Mouse (Mus musculus): ENCODE data around the gene Ip6k2. TPM values are rescaled to one million over a fixed set of nuclear protein-coding genes. Genes with fewer than 3 reads are reported as not detected.

The Ip6k2 gene
- polyA plus RNA-seq (2012; rRNA removed) = 46.0 and 51.8 TPM in 2 replicates

GRCm38 (mm10) chr9:108783548-108784463 lies at the start of gene Ip6k2:
Gene Ip6k2 (plus strand): TSS chr9:108783796.

DNA sequence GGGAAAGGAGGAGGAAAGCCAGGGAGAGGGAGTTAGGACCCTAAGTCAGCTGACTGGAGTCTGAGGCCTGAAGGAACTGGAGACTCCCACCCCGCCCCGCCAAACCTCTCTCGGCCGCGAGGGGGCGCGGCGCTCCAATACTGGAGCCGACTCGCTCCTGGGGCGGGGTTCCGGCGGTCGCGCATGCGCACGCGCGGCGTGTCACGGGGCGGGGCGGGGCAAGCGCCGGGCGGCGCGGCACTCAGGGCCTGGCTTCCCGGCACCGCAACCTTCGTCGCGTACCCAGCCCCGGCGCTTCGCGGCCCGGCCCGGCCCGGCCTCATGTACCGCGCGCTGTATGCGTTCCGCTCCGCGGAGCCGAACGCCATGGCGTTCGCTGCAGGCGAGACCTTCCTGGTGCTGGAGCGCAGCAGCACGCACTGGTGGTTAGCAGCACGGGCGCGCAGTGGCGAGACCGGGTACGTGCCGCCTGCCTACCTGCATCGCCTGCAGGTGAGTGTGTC lies 24.6 kb downstream of the Ip6k2 start, which contains the start of gene Nckipsd:
Gene Nckipsd, plus strand, starts transcription at position 206 of the 503 bp plus-strand sequence.

DNA sequence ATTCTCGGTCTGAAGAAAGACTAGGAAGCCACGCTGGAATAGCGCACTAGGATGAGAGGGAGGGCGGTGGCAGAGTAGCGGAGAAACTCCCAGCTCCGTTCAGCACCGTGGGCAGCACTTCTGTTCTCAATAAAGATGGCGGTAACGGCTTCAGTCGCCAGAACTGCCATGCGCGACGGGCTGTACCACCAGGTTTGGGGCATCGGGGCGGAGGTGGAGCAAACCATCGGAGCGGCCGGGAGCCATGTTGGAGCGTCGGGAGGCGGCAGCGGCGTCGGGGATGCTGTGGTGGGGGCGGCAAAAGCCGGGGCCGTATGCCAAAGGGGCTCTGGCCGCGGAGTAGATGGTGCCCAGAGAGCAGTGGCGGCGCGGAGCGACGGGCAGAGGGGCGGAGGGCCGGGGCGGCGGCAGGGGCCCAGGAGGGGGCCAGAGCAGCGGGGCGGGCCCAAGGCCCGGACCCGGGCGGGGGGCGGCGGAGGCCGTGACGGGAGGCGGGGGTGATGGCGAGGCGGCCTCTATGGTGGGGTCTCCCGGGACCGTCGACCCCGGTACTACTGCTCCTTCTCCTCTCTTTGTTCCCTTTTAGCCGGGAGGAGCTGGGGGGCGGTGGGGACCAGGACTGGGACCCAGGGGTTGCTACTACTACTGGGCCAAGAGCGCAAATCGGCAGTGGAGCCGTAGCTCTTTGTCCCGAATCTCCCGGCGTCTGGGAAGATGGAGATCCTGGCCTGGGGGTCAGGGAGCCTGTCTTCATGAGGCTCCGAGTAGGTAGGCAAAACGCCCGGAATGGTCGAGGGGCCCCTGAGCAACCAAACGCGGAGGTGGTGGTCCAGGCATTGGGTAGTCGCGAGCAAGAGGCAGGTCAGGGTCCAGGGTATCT lies 42.5 kb downstream of the Ip6k2 start, which contains the start of gene Celsr3:
Gene Celsr3, plus strand, starts transcription at position 501 of the 880 bp plus-strand sequence.

DNA sequence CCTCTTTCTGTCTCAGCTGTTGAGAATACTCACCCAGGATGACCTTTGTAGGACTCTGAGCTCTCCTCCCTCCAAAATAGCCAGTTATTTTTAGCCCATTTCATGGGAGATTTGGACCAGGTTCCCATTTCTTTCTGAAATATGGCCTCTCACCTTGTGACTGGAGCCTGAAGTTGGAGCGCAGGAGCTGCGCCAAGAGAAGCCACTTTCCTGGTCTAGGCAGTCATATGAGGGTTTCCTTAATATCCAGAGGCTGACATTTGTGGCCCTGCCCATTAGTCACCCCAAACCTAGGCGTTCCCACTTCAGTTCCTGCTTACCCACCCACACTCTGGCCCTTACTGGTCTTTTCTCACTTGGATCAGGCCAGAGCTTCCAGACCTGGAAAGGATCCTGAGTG lies 69.4 kb downstream of the Ip6k2 start, which contains the start of gene Slc26a6:
Gene Slc26a6, plus strand, starts transcription at position 308 of the 400 bp plus-strand sequence.

Other genes starting within 250 kb of the Ip6k2 start
- 99.2 and 118 TPM in 2 replicates for gene Impdh2, start 223.5 kb upstream of the Ip6k2 start, polyA plus RNA-seq (2012; rRNA removed)
- 39.9 and 44.5 TPM in 2 replicates for gene Ndufaf3, start 216.4 kb upstream of the Ip6k2 start, polyA plus RNA-seq (2012; rRNA removed)
- gene Dalrd3, start 213.9 kb upstream of the Ip6k2 start, polyA plus RNA-seq (2012; rRNA removed) = 198 and 245 TPM in 2 replicates
- 26.5 and 30.8 TPM in 2 replicates for gene Wdr6, start 205.1 kb upstream of the Ip6k2 start, polyA plus RNA-seq (2012; rRNA removed)
- gene P4htm, start 186.1 kb upstream of the Ip6k2 start, polyA plus RNA-seq (2012; rRNA removed) = 8.7 and 8.9 TPM in 2 replicates
- gene Arih2, start 134.4 kb upstream of the Ip6k2 start, polyA plus RNA-seq (2012; rRNA removed) = 33.5 and 39.2 TPM in 2 replicates
- gene Slc25a20, start 121.7 kb upstream of the Ip6k2 start, polyA plus RNA-seq (2012; rRNA removed) = 67.7 and 75.1 TPM in 2 replicates
- 35.1 and 38.9 TPM in 2 replicates for gene Prkar2a, start 94.5 kb upstream of the Ip6k2 start, polyA plus RNA-seq (2012; rRNA removed)
- 28.1 and 30.3 TPM in 2 replicates for gene Nckipsd, start 24.6 kb downstream of the Ip6k2 start, polyA plus RNA-seq (2012; rRNA removed)
- 2.1 and 2.3 TPM in 2 replicates for gene Celsr3, start 42.5 kb downstream of the Ip6k2 start, polyA plus RNA-seq (2012; rRNA removed)
- 7.2 and 11.9 TPM in 2 replicates for gene Slc26a6, start 69.5 kb downstream of the Ip6k2 start, polyA plus RNA-seq (2012; rRNA removed)
- not detected in 2 replicates for gene Tmem89, start 130.8 kb downstream of the Ip6k2 start, polyA plus RNA-seq (2012; rRNA removed)
- 840 and 874 TPM in 2 replicates for gene Uqcrc1, start 152.8 kb downstream of the Ip6k2 start, polyA plus RNA-seq (2012; rRNA removed)
- 0.58 and 4.1 TPM in 2 replicates for gene Col7a1, start 169.8 kb downstream of the Ip6k2 start, polyA plus RNA-seq (2012; rRNA removed)
- gene Ucn2, start 202.2 kb downstream of the Ip6k2 start, polyA plus RNA-seq (2012; rRNA removed) = 0.13 and 0.16 TPM in 2 replicates
- gene Pfkfb4, start 208.0 kb downstream of the Ip6k2 start, polyA plus RNA-seq (2012; rRNA removed) = 31.5 and 46.8 TPM in 2 replicates